Mouse (Mus musculus): ENCODE data around the gene Tmigd3. TPM values are rescaled to one million over a fixed set of nuclear protein-coding genes. Genes with fewer than 3 reads are reported as not detected.
A peak's percentile ranks its signal among the peaks of the same experiment; 100 is the strongest.

Tmigd3 gene
- polyA plus RNA-seq, 1 experiment: 1.1 TPM

DNA sequence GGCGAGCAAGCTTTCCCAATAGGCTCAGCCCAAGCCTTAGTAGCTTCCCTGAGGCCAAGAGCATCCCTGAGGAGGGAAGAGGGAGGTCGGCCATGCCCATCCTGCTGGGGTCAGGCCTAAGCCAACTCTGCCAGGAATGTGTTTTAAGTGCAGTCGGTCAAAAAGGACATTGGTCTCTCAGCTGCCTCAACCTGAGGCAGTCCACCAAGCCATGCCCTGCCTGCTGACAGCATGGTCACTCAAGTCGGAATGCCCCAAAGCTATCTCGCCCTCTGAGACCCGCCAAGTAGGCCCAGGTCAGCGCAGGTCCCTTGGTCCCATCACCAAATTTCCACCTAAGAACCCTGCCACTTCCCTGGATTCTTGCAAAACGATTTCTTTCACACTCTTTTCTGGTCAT is 8.0 kb downstream of the Tmigd3 start:
- DNase-seq: no peak
- Histone ChIP-seq H3K4me3 (ENCODE audit: control insufficient read depth, insufficient read depth, low read length) (no peak overlapping the region), H3K4me1 (replicated peaks; ENCODE audit: control insufficient read depth, insufficient read depth, low read length) (no peaks in the 10 kb centered on the region), H3K36me3 (ENCODE audit: control insufficient read depth, insufficient read depth, low read length) (no peaks in the 10 kb centered on the region), H3K27me3 (ENCODE audit: control insufficient read depth, insufficient read depth, low read length) (no peaks in the 10 kb centered on the region), H3K27ac (ENCODE audit: control insufficient read depth, insufficient read depth, low read length) (no peak overlapping the region)
- WGBS: 98% methylated on average over 8 of the region's 8 CpGs
- TF ChIP-seq CTCF (IDR thresholded peaks at IDR 0.05; ENCODE audit: borderline replicate concordance, control insufficient read depth, extremely low read depth, insufficient read depth, low read length, poor library complexity): no peak
- TF ChIP-seq POLR2A (IDR thresholded peaks at IDR 0.05; ENCODE audit: control insufficient read depth, extremely low read depth, insufficient read depth, low read length, poor library complexity): no peak

DNA sequence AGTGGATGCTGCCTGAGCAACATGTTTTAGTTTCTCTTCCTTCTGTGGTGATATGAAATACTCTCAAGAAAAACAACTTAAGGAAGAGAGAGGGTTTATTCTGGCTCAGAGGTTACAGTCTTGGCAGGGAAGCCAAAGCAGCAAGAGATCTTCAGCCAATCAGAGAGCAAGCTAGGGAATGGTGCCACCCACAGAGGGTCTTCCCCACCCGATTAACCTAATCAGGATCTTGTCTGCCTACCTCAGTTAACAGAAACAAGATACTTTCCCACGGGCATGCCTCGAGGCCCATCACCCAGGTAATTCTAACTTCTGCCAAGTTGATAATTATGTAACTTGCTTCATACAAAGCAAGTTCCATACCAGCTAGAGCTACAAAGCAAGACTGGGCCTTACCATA is 9.7 kb downstream of the Tmigd3 start:
- Histone ChIP-seq H3K4me3 (ENCODE audit: control insufficient read depth, insufficient read depth, low read length) (no peak overlapping the region), H3K36me3 (ENCODE audit: control insufficient read depth, insufficient read depth, low read length) (no peaks in the 10 kb centered on the region), H3K27me3 (ENCODE audit: control insufficient read depth, insufficient read depth, low read length) (no peaks in the 10 kb centered on the region), H3K27ac (ENCODE audit: control insufficient read depth, insufficient read depth, low read length) (no peak overlapping the region), H3K4me1 (replicated peaks; ENCODE audit: control insufficient read depth, insufficient read depth, low read length) (no peaks in the 10 kb centered on the region)
- no peak for DNase-seq
- 73% methylated on average over 3 of the region's 3 CpGs for WGBS
- TF ChIP-seq POLR2A (IDR thresholded peaks at IDR 0.05; ENCODE audit: control insufficient read depth, extremely low read depth, insufficient read depth, low read length, poor library complexity) (no peak), CTCF (IDR thresholded peaks at IDR 0.05; ENCODE audit: borderline replicate concordance, control insufficient read depth, extremely low read depth, insufficient read depth, low read length, poor library complexity) (no peak)

DNA sequence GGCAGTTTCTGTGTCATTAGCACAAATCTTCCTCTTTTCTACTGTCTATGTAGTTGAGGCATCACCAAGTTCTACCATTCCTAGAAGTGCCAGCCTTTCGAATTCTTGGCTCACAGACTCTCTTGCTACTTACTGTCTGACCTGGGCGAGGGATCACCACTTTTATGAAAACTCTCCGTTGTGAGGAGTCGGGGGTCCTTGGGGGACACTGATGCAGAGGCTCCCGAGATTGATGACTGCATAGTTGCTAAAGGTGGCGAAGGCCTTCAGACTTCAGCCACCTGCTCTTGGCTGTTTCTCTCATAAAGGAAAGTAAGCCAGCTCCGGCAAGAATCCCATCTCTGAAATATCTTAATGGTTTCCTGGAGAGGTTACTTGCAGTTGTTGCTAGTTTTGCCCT is 11.4 kb downstream of the Tmigd3 start:
- WGBS: 98% methylated on average over 7 of the region's 7 CpGs
- no peak for DNase-seq
- no peak for TF ChIP-seq POLR2A (IDR thresholded peaks at IDR 0.05; ENCODE audit: control insufficient read depth, extremely low read depth, insufficient read depth, low read length, poor library complexity)
- no peak for TF ChIP-seq CTCF (IDR thresholded peaks at IDR 0.05; ENCODE audit: borderline replicate concordance, control insufficient read depth, extremely low read depth, insufficient read depth, low read length, poor library complexity)
- Histone ChIP-seq H3K27ac (ENCODE audit: control insufficient read depth, insufficient read depth, low read length) (no peak overlapping the region), H3K36me3 (ENCODE audit: control insufficient read depth, insufficient read depth, low read length) (no peaks in the 10 kb centered on the region), H3K4me1 (replicated peaks; ENCODE audit: control insufficient read depth, insufficient read depth, low read length) (no peaks in the 10 kb centered on the region), H3K27me3 (ENCODE audit: control insufficient read depth, insufficient read depth, low read length) (no peaks in the 10 kb centered on the region), H3K4me3 (ENCODE audit: control insufficient read depth, insufficient read depth, low read length) (no peak overlapping the region)

DNA sequence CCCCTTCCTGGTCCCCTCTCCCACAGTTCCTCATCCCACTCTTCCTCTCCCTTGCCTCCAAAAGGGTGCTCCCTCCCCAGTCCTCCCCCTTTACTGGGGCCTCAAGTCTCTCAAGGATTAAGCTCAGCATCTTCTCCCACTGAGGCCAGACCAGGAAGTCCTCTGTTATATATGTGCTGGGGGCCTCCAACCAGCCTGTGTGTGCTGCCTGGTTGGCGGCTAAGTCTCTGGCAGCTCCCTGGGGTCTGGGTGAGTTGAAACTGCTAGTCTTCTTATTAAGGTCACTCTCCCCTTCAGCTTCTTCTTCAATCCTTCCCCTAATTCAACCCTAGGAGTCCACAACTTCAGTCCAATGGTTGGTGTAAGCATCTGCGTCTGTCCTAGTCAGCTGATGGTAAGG is 12.4 kb downstream of the Tmigd3 start:
- Histone ChIP-seq H3K4me3 (ENCODE audit: control insufficient read depth, insufficient read depth, low read length) (no peak overlapping the region), H3K4me1 (replicated peaks; ENCODE audit: control insufficient read depth, insufficient read depth, low read length) (no peaks in the 10 kb centered on the region), H3K27me3 (ENCODE audit: control insufficient read depth, insufficient read depth, low read length) (no peaks in the 10 kb centered on the region), H3K36me3 (ENCODE audit: control insufficient read depth, insufficient read depth, low read length) (no peaks in the 10 kb centered on the region), H3K27ac (ENCODE audit: control insufficient read depth, insufficient read depth, low read length) (no peak overlapping the region)
- no peak for TF ChIP-seq CTCF (IDR thresholded peaks at IDR 0.05; ENCODE audit: borderline replicate concordance, control insufficient read depth, extremely low read depth, insufficient read depth, low read length, poor library complexity)
- no peak for TF ChIP-seq POLR2A (IDR thresholded peaks at IDR 0.05; ENCODE audit: control insufficient read depth, extremely low read depth, insufficient read depth, low read length, poor library complexity)
- DNase-seq: no peak
- WGBS: 98% methylated on average over 2 of the region's 2 CpGs

DNA sequence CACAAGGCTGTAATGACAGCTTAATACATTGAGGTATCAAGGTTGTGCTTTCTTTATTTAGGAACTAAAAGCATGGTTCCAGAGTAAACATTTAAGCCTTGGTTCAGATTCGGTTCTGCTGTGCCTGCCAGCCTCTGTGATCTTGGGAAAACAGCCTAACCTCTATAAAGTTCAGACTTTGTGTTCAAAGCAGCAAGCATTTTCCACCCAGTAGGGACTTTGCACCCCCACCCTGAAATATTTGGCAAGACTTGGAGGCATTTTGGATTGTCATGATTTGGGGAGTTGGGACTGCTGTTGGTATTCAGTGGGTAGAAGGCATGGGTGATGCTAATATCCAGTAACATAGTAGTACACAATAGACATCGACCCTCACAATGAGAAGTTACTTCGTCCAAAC is 18.3 kb downstream of the Tmigd3 start:
- WGBS: 94% methylated on average over 3 of the region's 3 CpGs
- TF ChIP-seq POLR2A (IDR thresholded peaks at IDR 0.05; ENCODE audit: control insufficient read depth, extremely low read depth, insufficient read depth, low read length, poor library complexity): no peak
- no peak for TF ChIP-seq CTCF (IDR thresholded peaks at IDR 0.05; ENCODE audit: borderline replicate concordance, control insufficient read depth, extremely low read depth, insufficient read depth, low read length, poor library complexity)
- Histone ChIP-seq H3K36me3 (ENCODE audit: control insufficient read depth, insufficient read depth, low read length) (no peaks in the 10 kb centered on the region), H3K4me1 (replicated peaks; ENCODE audit: control insufficient read depth, insufficient read depth, low read length) (peaks cover 29% of the 10 kb centered on the region), H3K27me3 (ENCODE audit: control insufficient read depth, insufficient read depth, low read length) (no peaks in the 10 kb centered on the region), H3K4me3 (ENCODE audit: control insufficient read depth, insufficient read depth, low read length) (no peak overlapping the region), H3K27ac (ENCODE audit: control insufficient read depth, insufficient read depth, low read length) (no peak overlapping the region)
- no peak for DNase-seq

DNA sequence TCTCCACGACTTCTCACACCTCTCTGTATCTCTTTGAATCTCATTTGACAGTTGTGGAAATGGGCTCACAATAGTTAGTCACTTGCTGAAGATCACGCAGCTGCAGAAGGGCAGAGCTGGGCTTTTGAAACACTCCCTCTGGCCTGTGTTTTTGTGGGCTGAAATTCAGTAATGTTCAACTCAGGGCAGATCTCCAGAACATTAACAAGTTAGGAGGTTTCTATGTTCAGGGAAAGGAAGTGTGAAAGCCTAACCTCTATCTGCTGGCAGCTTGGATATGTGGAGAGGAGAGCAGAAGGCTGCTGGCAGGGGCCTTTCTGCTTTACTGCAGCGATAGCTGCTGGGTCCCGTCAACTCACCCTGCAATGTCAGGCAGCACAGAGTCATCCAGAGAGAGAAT is 19.5 kb downstream of the Tmigd3 start:
- WGBS: 45% methylated on average over 4 of the region's 4 CpGs
- no peaks in the 10 kb centered on the region for H3K27me3 ChIP-seq (ENCODE audit: control insufficient read depth, insufficient read depth, low read length)
- TF ChIP-seq POLR2A (IDR thresholded peaks at IDR 0.05; ENCODE audit: control insufficient read depth, extremely low read depth, insufficient read depth, low read length, poor library complexity) (no peak), CTCF (IDR thresholded peaks at IDR 0.05; ENCODE audit: borderline replicate concordance, control insufficient read depth, extremely low read depth, insufficient read depth, low read length, poor library complexity) (no peak)
- H3K4me3 ChIP-seq (ENCODE audit: control insufficient read depth, insufficient read depth, low read length): no peak overlapping the region
- DNase-seq: peak; percentile 22
- H3K36me3 ChIP-seq (ENCODE audit: control insufficient read depth, insufficient read depth, low read length): no peaks in the 10 kb centered on the region
- H3K4me1 ChIP-seq (replicated peaks; ENCODE audit: control insufficient read depth, insufficient read depth, low read length): peaks cover 41% of the 10 kb centered on the region
- peak overlapping the region; percentile 85 for H3K27ac ChIP-seq (ENCODE audit: control insufficient read depth, insufficient read depth, low read length)

DNA sequence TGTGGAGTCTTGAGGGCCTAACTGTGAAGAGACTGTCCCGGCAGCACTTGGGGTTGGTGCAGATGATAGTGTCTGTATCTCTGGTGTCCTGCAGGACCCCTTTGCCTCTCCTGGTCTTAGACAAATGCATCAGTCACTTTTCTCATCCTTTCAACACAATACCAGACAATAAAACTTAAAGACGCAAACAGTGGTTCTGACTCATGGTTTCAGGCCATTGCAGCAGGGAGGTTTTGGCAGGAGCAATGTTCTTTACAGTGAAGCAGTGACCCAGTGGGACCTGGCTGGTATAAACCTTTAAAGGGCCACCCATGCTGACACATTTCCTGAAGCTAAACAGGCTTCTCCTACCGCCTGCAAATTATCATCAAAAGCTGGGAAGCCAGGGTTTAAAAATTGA is 20.4 kb downstream of the Tmigd3 start:
- Histone ChIP-seq H3K27ac (ENCODE audit: control insufficient read depth, insufficient read depth, low read length) (peak overlapping the region; percentile 100), H3K27me3 (ENCODE audit: control insufficient read depth, insufficient read depth, low read length) (no peaks in the 10 kb centered on the region), H3K4me1 (replicated peaks; ENCODE audit: control insufficient read depth, insufficient read depth, low read length) (peaks cover 46% of the 10 kb centered on the region), H3K4me3 (ENCODE audit: control insufficient read depth, insufficient read depth, low read length) (no peak overlapping the region), H3K36me3 (ENCODE audit: control insufficient read depth, insufficient read depth, low read length) (no peaks in the 10 kb centered on the region)
- 70% methylated on average over 3 of the region's 3 CpGs for WGBS
- no peak for TF ChIP-seq POLR2A (IDR thresholded peaks at IDR 0.05; ENCODE audit: control insufficient read depth, extremely low read depth, insufficient read depth, low read length, poor library complexity)
- TF ChIP-seq CTCF (IDR thresholded peaks at IDR 0.05; ENCODE audit: borderline replicate concordance, control insufficient read depth, extremely low read depth, insufficient read depth, low read length, poor library complexity): no peak
- no peak for DNase-seq
